In the genomic region with DNA sequence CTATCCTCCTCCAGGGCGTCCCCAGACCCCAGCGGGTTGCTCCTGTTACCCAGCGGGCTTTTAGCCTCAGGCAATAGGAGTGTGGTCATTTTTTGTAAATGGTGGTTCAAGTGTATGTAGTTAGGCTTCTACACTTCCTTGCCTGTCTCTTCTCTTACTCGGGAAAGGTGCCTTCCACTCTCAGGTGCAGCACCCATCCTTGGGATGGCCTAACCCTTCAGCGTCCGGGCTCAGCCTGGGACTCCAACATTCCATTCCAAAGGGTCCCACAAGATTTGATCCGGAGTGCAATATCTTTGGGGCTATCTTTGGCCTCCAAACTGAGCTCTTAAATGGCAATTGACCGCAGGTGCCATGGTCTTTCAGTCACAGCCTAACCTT, we compare ENCODE assay signal across 10 mouse cellular contexts.
DNase-seq lines count a peak whose midpoint lies in the region; ATAC-seq and TF ChIP-seq lines count a peak whose summit lies in the region.
"Had no signal": no experiment of that assay in that cellular context is flagged by ENCODE, and none has a peak within 500 bp of the region (broad histone marks: within the 10 kb centered on the region; RNA-seq: fewer than 3 reads in every experiment).

No protein-coding gene starts in this region.

- 3% methylated on average over 8 of the region's 8 CpGs for WGBS in heart, embryonic 10.5 days
- WGBS in neural tube, embryonic 11.5 days, result 1% methylated on average over 8 of the region's 8 CpGs
- WGBS in limb, embryonic 15.5 days, result 3% methylated on average over 8 of the region's 8 CpGs
- WGBS in thymus, adult 2 months, result 6% methylated on average over 8 of the region's 8 CpGs

- peak overlapping the region; percentile 78 for H3K4me3 ChIP-seq in heart, embryonic 10.5 days
- H3K4me3 ChIP-seq in neural tube, embryonic 11.5 days (ENCODE audit: low read depth, low read length), result peak overlapping the region; percentile 59
- peak overlapping the region; percentile 51 for H3K4me3 ChIP-seq in limb, embryonic 15.5 days
- H3K4me3 ChIP-seq in thymus, adult 2 months (ENCODE audit: control insufficient read depth, insufficient read depth, low read length), result no peak overlapping the region

- no peak for TF ChIP-seq CTCF in thymus, adult 2 months (IDR thresholded peaks at IDR 0.05; ENCODE audit: borderline replicate concordance, control insufficient read depth, extremely low read depth, insufficient read depth, low read length, poor library complexity)

- peaks cover 7% of the 10 kb centered on the region; the same call in 1 of the 2 replicates for H3K4me1 ChIP-seq in heart, embryonic 10.5 days
- 0 out of 2 replicates have a peak, but pooled peaks cover 3% of the 10 kb centered on the region for H3K4me1 ChIP-seq in neural tube, embryonic 11.5 days (ENCODE audit: control insufficient read depth, insufficient read depth, low read length)
- H3K4me1 ChIP-seq in limb, embryonic 15.5 days, result peaks cover 18% of the 10 kb centered on the region
- H3K4me1 ChIP-seq in thymus, adult 2 months (replicated peaks; ENCODE audit: control insufficient read depth, insufficient read depth, low read length), result no peaks in the 10 kb centered on the region

- DNase-seq in heart, embryonic 10.5 days (ENCODE audit: low spot score), result no peak
- no peak for DNase-seq in heart, postnatal 36 days
- DNase-seq in neural tube, embryonic 11.5 days (ENCODE audit: low spot score), result no peak
- no peak for DNase-seq in neural tube, embryonic 10.5 days (ENCODE audit: extremely low spot score, low spot score)
- DNase-seq in thymus, postnatal 25 days, result no peak
- DNase-seq in frontal cortex, postnatal 25 days (ENCODE audit: low spot score in 2 of 2), result no peak
- DNase-seq in thymus, adult 2 months, result no peak
- DNase-seq: kidney, adult 2 months had no signal

- ATAC-seq in neural tube, embryonic 11.5 days (ENCODE audit: insufficient read depth, low FRiP score, low TSS enrichment), result no peak
- no peak for ATAC-seq in limb, embryonic 15.5 days (ENCODE audit: insufficient number of reproducible peaks, low FRiP score, low TSS enrichment, low read depth)

- no peaks in the 10 kb centered on the region for H3K9me3 ChIP-seq in heart, embryonic 10.5 days
- no peaks in the 10 kb centered on the region for H3K9me3 ChIP-seq in neural tube, embryonic 11.5 days (ENCODE audit: control insufficient read depth, low read length)
- H3K9me3 ChIP-seq in limb, embryonic 15.5 days, result no peaks in the 10 kb centered on the region

- peaks cover 14% of the 10 kb centered on the region for H3K27me3 ChIP-seq in heart, embryonic 10.5 days (ENCODE audit: insufficient read depth, poor library complexity, severe bottlenecking)
- H3K27me3 ChIP-seq in neural tube, embryonic 11.5 days (ENCODE audit: control insufficient read depth, insufficient read depth, low read length), result peaks cover 2% of the 10 kb centered on the region; the same call in 1 of the 2 replicates
- H3K27me3 ChIP-seq in limb, embryonic 15.5 days, result peaks cover 25% of the 10 kb centered on the region
- no peaks in the 10 kb centered on the region for H3K27me3 ChIP-seq in thymus, adult 2 months (ENCODE audit: control insufficient read depth, insufficient read depth, low read length)

- H3K36me3 ChIP-seq in heart, embryonic 10.5 days, result no peaks in the 10 kb centered on the region
- H3K36me3 ChIP-seq in neural tube, embryonic 11.5 days (ENCODE audit: control insufficient read depth, insufficient read depth, low read length), result no peaks in the 10 kb centered on the region
- no peaks in the 10 kb centered on the region for H3K36me3 ChIP-seq in limb, embryonic 15.5 days
- no peaks in the 10 kb centered on the region for H3K36me3 ChIP-seq in thymus, adult 2 months (ENCODE audit: control insufficient read depth, insufficient read depth, low read length)

- H3K9ac ChIP-seq in neural tube, embryonic 11.5 days (ENCODE audit: low read length), result peak overlapping the region; percentile 53
- H3K9ac ChIP-seq in limb, embryonic 15.5 days, result no peak overlapping the region

- peak overlapping the region; percentile 88 for H3K4me2 ChIP-seq in neural tube, embryonic 11.5 days (ENCODE audit: low read depth)
- peak overlapping the region; percentile 95 for H3K4me2 ChIP-seq in limb, embryonic 15.5 days

- H3K27ac ChIP-seq in heart, embryonic 10.5 days, result no peak overlapping the region
- H3K27ac ChIP-seq in neural tube, embryonic 11.5 days (ENCODE audit: low read depth, low read length), result no peak overlapping the region
- no peak overlapping the region for H3K27ac ChIP-seq in limb, embryonic 15.5 days
- no peak overlapping the region for H3K27ac ChIP-seq in thymus, adult 2 months (ENCODE audit: control insufficient read depth, insufficient read depth, low read length)
- H3K27ac ChIP-seq: macrophage had no signal

- TF ChIP-seq POLR2A in thymus, adult 2 months (IDR thresholded peaks at IDR 0.05; ENCODE audit: control insufficient read depth, extremely low read depth, insufficient read depth, low read length, poor library complexity), result no peak

- intact Hi-C loops in heart, postnatal 36 days (cut with DNase I), result no loop called here
